Mouse (Mus musculus) midbrain, postnatal 0 days (tissue): ENCODE measurements around the gene Fyn. TPM values are rescaled to one million over a fixed set of nuclear protein-coding genes. Genes with fewer than 3 reads are reported as not detected.

Source experiments
- ATAC-seq: fragments of 200-750 bp; cut with Nextera tagmentation; 2 replicates; pipeline ENCODE4 v1.8.0; 2017; ENCODE audit warnings: moderate number of reproducible peaks, mild to moderate bottlenecking, moderate TSS enrichment, moderate library complexity; ENCODE audit not compliant: low FRiP score
- DNase-seq: peaks from one replicate; pipeline ENCODE4 v3.0.0-alpha.2; 2015; ENCODE audit warnings: low spot score
- H3K27ac ChIP-seq: fragments of 300-500 bp; sonication (generic); 2 replicates; pipeline ENCODE4 v1.5.1; 2014; ENCODE audit warnings: low read depth, mild to moderate bottlenecking, low read length, mixed read lengths
- H3K27me3 ChIP-seq: fragments of 300-500 bp; sonication (generic); 2 replicates; pipeline ENCODE4 v1.6.1; 2014; ENCODE audit warnings: low read length, control low read depth, mixed read lengths; ENCODE audit not compliant: insufficient read depth
- H3K36me3 ChIP-seq: fragments of 300-500 bp; sonication (generic); 2 replicates; pipeline ENCODE4 v1.6.1; 2014; ENCODE audit warnings: low read length, control low read depth, mixed read lengths; ENCODE audit not compliant: insufficient read depth
- H3K4me1 ChIP-seq: fragments of 300-500 bp; sonication (generic); 2 replicates; pipeline ENCODE4 v1.6.1; 2014; ENCODE audit warnings: mild to moderate bottlenecking, control low read depth, antibody characterized with exemption, low read length, mixed read lengths; ENCODE audit not compliant: insufficient read depth
- H3K4me2 ChIP-seq: fragments of 300-500 bp; sonication (generic); 2 replicates; pipeline ENCODE4 v1.6.1; 2014; ENCODE audit warnings: low read depth, mild to moderate bottlenecking, low read length, mixed read lengths; ENCODE audit not compliant: poor library complexity, severe bottlenecking
- H3K4me3 ChIP-seq: fragments of 300-500 bp; sonication (generic); 2 replicates; pipeline ENCODE4 v1.5.1; 2014; ENCODE audit warnings: low read depth, mild to moderate bottlenecking, low read length, moderate library complexity
- H3K9ac ChIP-seq: fragments of 300-500 bp; sonication (generic); replicated peaks from 2 replicates; pipeline ENCODE4 v1.6.1; 2014; ENCODE audit warnings: mild to moderate bottlenecking, low read length, moderate library complexity, mixed read lengths; ENCODE audit not compliant: poor library complexity, severe bottlenecking
- H3K9me3 ChIP-seq: fragments of 300-500 bp; sonication (generic); 2 replicates; pipeline ENCODE4 v1.6.1; 2016; ENCODE audit warnings: low read length, control low read depth
- CTCF ChIP-seq: IDR thresholded peaks from 2 replicates; pipeline ENCODE4 v1.5.1; 2016; ENCODE audit warnings: antibody characterized with exemption, mild to moderate bottlenecking
- WGBS: fragments of 180-500 bp; shearing (Covaris S2); extraction: QIAGEN DNeasy Blood & Tissue Kit; methylation state at CpG from one replicate; pipeline ENCODE4 v1.1.7; 2014; 5-methylcytosine and 5-hydroxymethylcytosine counted together
- polyA plus RNA-seq: library from polyadenylated mRNA; unstranded; fragments of >200 nt; fragmentation: Nextera tagmentation; extraction: Ambion mirVana; gene quantifications from 2 replicates; pipeline ENCODE4 v1.2.1, GENCODE M21; 2015
- total RNA-seq: library from RNA; depleted of rRNA; stranded (reverse); fragments of >200 nt; gene quantifications from 2 replicates; pipeline ENCODE4 v1.2.3, GENCODE M21; 2014

The Fyn gene
- total and polyA plus RNA-seq, 2 experiments from 2014 or later: 82.9 to 121 TPM

DNA sequence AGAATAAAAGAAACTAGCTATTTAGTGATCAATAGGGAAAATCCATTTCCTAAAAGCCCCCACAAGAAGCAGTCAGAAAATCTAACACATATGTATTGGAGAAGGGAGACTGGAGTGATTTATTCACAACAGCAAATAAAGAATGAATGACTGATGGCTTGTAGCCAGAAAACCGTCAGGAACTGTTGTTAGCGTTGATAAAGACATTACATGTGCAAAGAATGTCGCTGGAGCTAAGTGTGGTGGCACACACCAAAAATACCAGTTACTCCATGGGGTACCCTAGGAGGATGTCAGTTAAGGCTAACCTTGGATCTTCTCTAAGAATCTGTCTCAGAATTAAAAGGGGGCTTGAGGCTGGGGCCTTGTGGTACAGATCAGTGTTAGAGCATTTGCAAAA lies 34.3 kb upstream of the Fyn start:
- TF ChIP-seq CTCF: no peak
- DNase-seq (no peak), ATAC-seq (no peak)
- no peaks in the 10 kb centered on the region for H3K27me3 ChIP-seq
- H3K4me3 ChIP-seq: no peak overlapping the region
- no peaks in the 10 kb centered on the region for H3K4me1 ChIP-seq
- WGBS: 32% methylated on average over 3 of the region's 3 CpGs
- no peaks in the 10 kb centered on the region for H3K9me3 ChIP-seq
- H3K9ac ChIP-seq: no peak overlapping the region
- H3K36me3 ChIP-seq: no peaks in the 10 kb centered on the region
- no peak overlapping the region for H3K27ac ChIP-seq
- no peak overlapping the region for H3K4me2 ChIP-seq

DNA sequence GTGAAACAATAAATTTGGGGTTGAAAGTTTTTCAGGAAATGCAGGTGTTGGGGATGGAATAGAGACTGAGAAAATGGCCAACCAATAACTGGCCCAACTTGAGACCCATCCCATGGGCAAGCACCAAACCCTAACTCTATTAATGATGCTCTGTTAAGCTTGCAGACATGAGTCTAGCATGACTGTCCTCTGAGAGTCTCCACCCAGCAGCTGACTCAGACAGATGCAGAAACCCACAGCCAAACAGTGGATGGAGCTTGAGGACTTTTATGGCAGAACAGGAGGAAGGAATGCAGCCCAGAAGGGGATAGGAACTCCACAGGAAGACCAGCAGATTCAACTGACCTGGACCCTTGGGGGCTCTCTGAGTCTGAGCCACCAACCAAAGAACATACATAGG lies 32.8 kb upstream of the Fyn start:
- TF ChIP-seq CTCF: no peak
- no peaks in the 10 kb centered on the region for H3K27me3 ChIP-seq
- H3K9ac ChIP-seq: no peak overlapping the region
- no peaks in the 10 kb centered on the region for H3K4me1 ChIP-seq
- DNase-seq (no peak), ATAC-seq (no peak)
- no peak overlapping the region for H3K27ac ChIP-seq
- H3K4me2 ChIP-seq: no peak overlapping the region
- H3K36me3 ChIP-seq: no peaks in the 10 kb centered on the region
- no peak overlapping the region for H3K4me3 ChIP-seq
- no peaks in the 10 kb centered on the region for H3K9me3 ChIP-seq

DNA sequence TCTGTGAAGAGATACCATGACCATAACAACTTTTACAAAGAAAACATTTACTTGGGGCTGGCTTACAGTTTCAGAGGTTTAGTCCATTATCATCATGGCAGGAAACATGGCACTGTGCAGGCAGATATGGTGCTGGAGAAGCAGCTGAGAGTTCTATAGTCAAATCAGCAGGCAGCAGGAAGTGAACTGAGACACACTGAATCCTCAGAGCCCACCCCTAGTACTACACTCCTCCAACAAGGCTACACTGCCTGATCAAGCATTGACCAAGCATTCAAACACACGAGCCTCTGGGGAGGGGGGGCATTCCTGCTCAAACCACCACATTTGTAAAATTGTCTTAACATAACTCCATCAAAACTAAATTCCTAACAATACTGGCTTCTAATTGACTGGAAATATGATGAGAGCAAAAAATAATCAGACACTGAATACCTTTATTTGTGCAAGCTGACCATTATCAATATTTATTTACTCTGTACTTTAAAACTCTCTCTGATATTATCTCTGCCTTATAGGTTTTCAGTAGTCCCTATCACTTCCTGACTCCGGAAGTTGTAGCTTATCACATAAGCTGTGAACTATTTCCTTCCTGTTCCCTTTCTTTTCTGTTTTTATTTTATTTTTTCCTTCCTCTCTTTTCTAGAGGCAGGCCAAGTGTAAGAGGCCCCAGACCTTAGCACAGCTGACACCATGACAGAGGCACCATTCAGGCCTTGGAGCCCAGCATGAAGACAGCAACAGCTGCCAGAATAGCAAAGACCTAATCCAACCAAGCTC lies 29.3 kb upstream of the Fyn start:
- Histone ChIP-seq H3K9me3 (no peaks in the 10 kb centered on the region), H3K4me3 (no peak overlapping the region), H3K9ac (no peak overlapping the region), H3K4me1 (no peaks in the 10 kb centered on the region), H3K36me3 (no peaks in the 10 kb centered on the region), H3K4me2 (no peak overlapping the region), H3K27ac (no peak overlapping the region), H3K27me3 (no peaks in the 10 kb centered on the region)
- 81% methylated on average over 2 of the region's 2 CpGs for WGBS
- no peak for TF ChIP-seq CTCF
- ATAC-seq: no peak
- no peak for DNase-seq

DNA sequence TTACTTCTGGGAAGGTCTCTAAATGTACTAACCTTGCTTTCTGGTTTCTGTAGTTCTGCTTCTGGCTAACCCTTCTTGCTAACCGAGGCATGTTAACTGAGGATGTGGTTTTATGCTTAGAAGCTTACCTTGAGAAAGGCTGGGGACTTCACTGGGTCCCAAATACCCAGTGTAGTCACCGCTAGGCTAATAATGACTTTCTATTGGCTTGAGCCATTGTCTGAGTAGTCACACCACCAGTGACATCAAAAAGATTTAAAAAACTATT lies 28.8 kb upstream of the Fyn start:
- H3K4me2 ChIP-seq: no peak overlapping the region
- ATAC-seq (no peak), DNase-seq (no peak)
- H3K9me3 ChIP-seq: no peaks in the 10 kb centered on the region
- H3K4me1 ChIP-seq: no peaks in the 10 kb centered on the region
- WGBS: 90% methylated on average over 2 of the region's 2 CpGs
- no peak overlapping the region for H3K27ac ChIP-seq
- no peak for TF ChIP-seq CTCF
- no peak overlapping the region for H3K9ac ChIP-seq
- H3K36me3 ChIP-seq: no peaks in the 10 kb centered on the region
- no peak overlapping the region for H3K4me3 ChIP-seq
- H3K27me3 ChIP-seq: no peaks in the 10 kb centered on the region

DNA sequence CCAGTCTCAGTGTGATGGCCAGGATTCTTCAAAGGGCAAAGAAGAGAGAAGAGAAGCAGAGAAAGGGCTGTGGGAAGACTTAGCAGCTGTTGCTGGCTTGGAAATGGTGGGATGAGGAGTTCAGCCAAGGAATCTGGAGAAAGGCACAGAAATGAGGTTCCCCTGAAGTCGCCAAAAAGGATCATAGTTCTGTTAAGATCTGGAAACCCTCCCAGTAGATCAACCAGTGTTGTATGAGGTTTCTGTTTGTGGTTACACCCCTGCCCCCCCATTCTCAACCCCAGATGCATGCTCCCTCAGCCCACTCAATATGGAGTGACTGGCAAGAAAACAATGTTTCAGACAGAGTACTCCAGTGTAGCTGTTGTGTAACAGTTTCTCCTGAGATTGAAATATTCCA lies 25.1 kb upstream of the Fyn start:
- 90% methylated on average over 1 of the region's 1 CpGs for WGBS
- DNase-seq: no peak
- ATAC-seq: no peak

DNA sequence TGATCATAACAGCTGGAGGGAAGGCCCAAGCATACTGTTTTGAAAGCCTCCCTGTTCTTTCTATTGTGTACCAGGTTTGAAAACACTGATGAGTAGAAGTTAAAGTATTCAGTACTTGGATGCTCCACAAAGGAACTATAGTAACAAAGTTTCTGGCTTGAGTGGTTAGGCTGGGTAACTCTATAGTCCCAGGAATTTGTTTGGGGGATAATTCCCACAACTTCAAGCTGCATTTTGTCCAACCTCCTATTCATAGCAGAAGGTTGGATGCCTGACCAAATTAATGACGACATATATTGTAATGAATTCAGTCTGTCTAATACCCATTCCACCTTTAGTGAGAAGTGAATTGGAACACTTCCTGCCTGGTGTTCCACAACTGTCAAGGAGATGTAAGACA lies 22.7 kb upstream of the Fyn start:
- H3K27me3 ChIP-seq: no peaks in the 10 kb centered on the region
- no peak overlapping the region for H3K9ac ChIP-seq
- ATAC-seq (no peak), DNase-seq (no peak)
- no peaks in the 10 kb centered on the region for H3K4me1 ChIP-seq
- no peak overlapping the region for H3K27ac ChIP-seq
- H3K9me3 ChIP-seq: no peaks in the 10 kb centered on the region
- no peaks in the 10 kb centered on the region for H3K36me3 ChIP-seq
- WGBS: 57% methylated on average over 1 of the region's 1 CpGs
- no peak overlapping the region for H3K4me3 ChIP-seq
- no peak for TF ChIP-seq CTCF
- no peak overlapping the region for H3K4me2 ChIP-seq

More for the DNA sequence above, 25.1 kb upstream of the Fyn start:
- H3K36me3 ChIP-seq: no peaks in the 10 kb centered on the region
- H3K4me1 ChIP-seq: no peaks in the 10 kb centered on the region
- no peak overlapping the region for H3K27ac ChIP-seq
- H3K4me2 ChIP-seq: no peak overlapping the region
- H3K4me3 ChIP-seq: no peak overlapping the region
- no peaks in the 10 kb centered on the region for H3K9me3 ChIP-seq
- H3K27me3 ChIP-seq: no peaks in the 10 kb centered on the region
- TF ChIP-seq CTCF: no peak
- no peak overlapping the region for H3K9ac ChIP-seq
